Mouse (Mus musculus): Measurements from ENCODE around the gene Tfdp2.

Tfdp2 gene

DNA sequence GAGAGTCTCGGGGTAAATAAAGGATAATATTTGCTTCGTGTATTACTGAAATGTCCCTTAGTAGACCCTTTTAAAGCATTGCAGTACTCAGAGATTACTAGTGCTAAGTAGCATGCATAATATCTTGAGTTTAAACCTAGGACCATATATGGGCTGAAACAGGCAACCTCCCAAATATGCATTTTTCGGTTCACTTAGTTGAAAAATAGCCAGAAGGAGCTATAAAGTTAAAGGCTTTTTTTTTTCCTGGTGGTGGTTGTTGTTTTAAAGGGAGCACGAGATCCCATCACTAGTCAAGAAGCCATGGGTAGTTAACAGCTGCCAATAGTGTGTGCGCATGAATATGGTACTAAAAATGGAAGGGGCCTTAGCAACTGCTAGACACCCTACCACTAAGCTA lies 175.0 kb downstream of the Tfdp2 start:
- DNase-seq (ENCODE audit: inconsistent ontology term) = no peak
